Mouse (Mus musculus) lung, adult 2 months (tissue): ENCODE measurements around the gene Fgf12.

Experiments used
- CTCF ChIP-seq: fragments of 200-500 bp; IDR thresholded peaks from 2 replicates; pipeline ENCODE4 v1.5.1; 2011; ENCODE audit warnings: mild to moderate bottlenecking, low read length, control low read depth; ENCODE audit not compliant: insufficient read depth
- POLR2A ChIP-seq: fragments of 200-500 bp; IDR thresholded peaks from 2 replicates; pipeline ENCODE4 v1.6.1; 2011; ENCODE audit warnings: low read depth, mild to moderate bottlenecking, control low read depth, low read length, borderline replicate concordance; ENCODE audit errors: extremely low read depth

DNA sequence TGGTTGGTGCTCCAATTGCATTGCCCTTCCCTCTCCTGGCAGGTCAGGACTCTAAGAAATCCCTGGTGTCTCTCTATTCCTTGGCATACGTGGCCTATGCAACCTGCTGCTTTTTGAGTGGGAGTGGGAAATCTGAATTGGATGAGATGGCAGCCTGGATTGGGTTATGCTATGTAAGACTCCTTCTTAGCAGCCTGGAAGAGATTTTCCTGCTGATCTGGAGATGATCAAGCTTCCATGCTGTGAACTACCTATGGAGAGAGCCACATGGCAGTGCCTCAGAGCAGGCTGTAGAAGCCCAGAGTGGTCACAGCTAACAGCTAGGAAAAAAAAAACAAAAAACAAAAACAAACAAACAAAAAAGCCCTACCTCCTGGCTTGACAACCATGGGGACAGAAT is 277.3 kb downstream of the Fgf12 start:
- TF ChIP-seq CTCF (no peak), POLR2A (no peak)
